Mouse (Mus musculus): Measurements from ENCODE around the gene Slc4a8.

Slc4a8 gene

DNA sequence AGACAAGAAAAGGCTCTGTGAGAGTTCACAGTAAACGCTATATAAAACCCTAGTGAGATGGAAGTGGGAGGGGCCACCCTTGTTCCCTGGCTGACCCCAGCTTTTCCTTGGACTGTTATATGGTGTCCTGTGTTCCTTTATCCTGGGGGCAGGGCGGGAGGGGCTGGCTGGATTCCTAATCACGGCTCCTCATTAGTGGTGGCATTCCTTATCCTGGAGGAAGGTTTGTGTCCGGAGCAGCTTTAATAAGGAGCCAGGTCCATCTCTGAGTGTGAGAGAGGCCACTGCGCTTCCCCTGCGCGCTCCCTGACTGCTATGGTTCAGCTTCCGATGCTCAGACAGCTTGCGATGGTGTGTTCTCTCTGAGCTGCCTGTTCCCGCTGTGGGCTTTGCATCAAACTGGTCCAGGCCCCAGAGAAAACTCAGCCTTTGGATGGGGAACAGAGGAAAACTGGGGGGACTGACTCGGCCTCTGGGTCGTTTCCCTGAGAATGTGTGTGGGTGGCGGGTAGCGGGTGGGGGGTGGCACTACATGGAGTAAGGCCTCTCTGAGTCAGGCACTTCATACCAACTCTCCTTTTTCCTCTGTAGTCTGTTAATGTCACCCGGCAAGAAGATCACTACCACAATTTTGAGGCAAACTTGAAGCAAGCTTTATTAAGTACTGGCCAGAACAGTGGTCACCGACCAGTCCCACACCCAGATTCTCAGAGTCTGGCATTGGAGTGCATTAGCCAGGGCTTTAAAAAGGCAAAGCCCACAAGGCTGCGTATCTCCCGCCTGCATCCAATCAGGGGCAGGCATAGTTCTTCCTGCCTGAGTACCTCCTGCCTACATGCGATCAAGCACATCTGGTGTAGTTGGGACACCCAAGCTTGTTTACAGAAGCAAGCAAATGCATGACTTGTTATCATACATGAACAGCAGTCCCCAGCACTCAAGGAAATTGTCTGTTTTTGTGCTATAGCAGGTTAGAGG, 13.9 kb downstream of the Slc4a8 start:
- no peak for DNase-seq (ENCODE audit: low read depth, low spot score)
- Histone ChIP-seq H3K27me3 (ENCODE audit: control insufficient read depth, insufficient read depth, low read length, poor library complexity, severe bottlenecking) (no peaks in the 10 kb centered on the region), H3K36me3 (ENCODE audit: control insufficient read depth, insufficient read depth, low read length, poor library complexity, severe bottlenecking) (no peaks in the 10 kb centered on the region)

DNA sequence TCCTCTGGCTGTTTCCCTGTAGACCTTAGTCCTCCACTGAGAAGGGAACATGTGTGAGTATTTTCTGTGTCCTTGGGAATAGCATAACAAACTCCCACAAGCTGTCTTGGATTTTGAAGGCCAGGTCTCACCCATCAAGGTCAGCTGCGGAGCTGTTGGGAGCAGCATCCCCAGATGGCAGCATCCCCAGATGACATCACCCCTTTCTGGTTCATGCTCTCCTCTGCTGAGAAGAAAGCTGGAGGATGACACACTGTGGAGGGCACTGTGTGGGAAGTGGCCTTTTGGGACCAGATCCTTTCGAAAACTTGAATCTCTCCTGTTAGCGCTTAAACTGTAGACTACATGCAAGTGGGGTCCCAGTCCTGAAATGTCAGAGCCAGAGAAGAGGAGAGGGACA, 14.9 kb downstream of the Slc4a8 start:
- H3K36me3 ChIP-seq (ENCODE audit: control insufficient read depth, insufficient read depth, low read length, poor library complexity, severe bottlenecking) = no peaks in the 10 kb centered on the region
- DNase-seq (ENCODE audit: low read depth, low spot score) = no peak
- no peaks in the 10 kb centered on the region for H3K27me3 ChIP-seq (ENCODE audit: control insufficient read depth, insufficient read depth, low read length, poor library complexity, severe bottlenecking)

DNA sequence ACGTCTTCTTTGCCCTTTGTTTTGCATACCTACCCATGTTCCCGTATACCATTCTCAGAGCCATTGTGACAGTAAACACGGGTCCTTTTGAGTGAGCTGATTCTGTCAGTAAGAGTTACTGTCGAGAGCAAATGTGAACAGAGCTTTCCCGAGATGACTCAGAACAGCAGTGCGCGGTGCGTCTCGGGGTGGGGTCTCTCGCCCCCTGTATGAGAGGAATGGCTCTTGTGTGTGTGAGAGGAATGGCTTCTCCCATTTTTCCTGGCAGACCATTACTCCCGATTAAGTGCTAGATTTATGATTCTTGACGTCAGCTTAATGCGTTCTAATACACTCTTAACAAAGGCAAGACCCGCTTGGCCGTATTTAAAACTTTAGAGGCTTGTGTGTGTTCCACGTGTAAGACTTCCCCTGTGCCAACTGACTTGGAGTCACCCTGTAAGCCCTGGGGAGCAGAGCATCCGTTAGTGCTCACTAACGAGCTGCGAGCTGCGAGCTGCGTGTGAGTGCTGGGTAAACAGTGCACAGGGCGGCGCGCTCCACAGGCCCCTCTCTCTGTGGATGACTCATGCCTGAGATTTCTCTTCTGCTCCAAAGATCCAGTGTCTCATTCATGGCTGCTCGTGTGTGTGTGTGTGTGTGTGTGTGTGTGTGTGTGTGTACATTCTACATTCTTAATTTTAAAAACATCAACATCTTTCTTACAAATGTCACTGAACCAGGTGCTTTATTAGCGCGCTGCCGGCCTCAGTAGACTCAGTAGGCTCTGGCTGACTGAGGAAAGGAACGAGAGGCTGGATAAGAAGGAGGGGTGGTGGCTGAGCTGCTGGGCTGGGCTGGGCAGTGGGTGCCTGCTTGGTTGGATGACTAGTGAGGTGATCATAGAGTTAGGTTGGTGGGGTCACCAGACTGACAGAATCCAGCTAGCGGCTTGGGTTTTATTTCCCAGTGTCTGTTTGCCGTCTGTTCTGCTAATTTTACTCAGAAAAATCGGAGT, 15.8 kb downstream of the Slc4a8 start:
- peak; percentile 30 for DNase-seq (ENCODE audit: low read depth, low spot score)
- H3K27me3 ChIP-seq (ENCODE audit: control insufficient read depth, insufficient read depth, low read length, poor library complexity, severe bottlenecking) = no peaks in the 10 kb centered on the region
- no peaks in the 10 kb centered on the region for H3K36me3 ChIP-seq (ENCODE audit: control insufficient read depth, insufficient read depth, low read length, poor library complexity, severe bottlenecking)

DNA sequence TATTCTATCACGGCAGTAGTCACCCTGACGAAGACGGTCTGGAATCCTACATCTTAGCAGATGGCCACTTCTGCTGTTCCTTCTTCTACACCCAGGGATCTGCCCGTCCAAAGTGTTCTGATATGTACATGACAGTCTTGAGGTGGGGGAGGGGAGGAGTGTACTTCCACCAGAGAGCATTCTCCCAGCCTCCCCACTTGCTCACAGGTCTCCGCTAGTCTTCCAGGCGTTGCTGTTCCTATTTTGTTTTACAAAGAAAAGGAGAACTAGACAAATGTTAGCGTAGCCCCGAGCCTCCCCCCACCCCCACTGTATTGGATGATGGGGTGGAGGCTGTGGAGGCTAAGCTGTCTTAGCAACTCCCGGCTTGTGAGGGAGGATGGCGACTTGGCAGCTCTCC, 18.3 kb downstream of the Slc4a8 start:
- Histone ChIP-seq H3K36me3 (ENCODE audit: control insufficient read depth, insufficient read depth, low read length, poor library complexity, severe bottlenecking) (no peaks in the 10 kb centered on the region), H3K27me3 (ENCODE audit: control insufficient read depth, insufficient read depth, low read length, poor library complexity, severe bottlenecking) (no peaks in the 10 kb centered on the region)
- no peak for DNase-seq (ENCODE audit: low read depth, low spot score)

DNA sequence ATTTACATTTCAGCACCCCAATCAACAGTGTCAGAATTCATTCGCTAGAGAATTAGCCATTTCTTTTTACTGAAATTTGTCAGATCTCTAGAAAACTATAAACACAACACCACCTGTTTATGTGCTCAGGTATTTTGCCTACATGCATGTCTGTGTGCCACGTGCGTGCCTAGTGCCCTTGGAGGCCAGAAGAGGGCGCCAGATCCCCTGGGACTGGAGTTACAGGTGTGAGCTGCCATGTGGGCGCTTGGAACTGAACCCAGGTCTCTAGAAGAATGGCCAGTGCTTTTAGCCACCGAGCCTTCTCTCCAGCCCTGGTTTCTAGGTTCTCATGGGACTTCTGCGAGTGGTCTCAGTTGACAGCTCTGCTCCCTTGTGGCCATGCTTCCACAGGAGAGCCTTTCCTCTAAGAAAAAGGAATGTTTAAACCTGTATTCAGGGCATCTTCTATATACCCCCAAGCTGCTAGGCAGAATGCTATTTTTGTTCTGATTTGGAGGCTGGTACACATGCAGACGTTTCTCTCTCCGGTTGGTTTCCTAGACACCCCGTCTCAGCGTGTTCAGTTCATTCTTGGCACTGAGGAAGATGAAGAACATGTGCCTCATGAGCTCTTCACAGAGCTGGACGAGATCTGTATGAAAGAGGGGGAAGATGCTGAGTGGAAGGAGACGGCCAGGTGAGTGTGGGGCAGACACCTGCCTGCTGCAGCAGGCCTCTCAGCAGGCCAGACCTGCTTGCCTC, 21.9 kb downstream of the Slc4a8 start:
- H3K36me3 ChIP-seq (ENCODE audit: control insufficient read depth, insufficient read depth, low read length, poor library complexity, severe bottlenecking) = no peaks in the 10 kb centered on the region
- no peak for DNase-seq (ENCODE audit: low read depth, low spot score)
- no peaks in the 10 kb centered on the region for H3K27me3 ChIP-seq (ENCODE audit: control insufficient read depth, insufficient read depth, low read length, poor library complexity, severe bottlenecking)

DNA sequence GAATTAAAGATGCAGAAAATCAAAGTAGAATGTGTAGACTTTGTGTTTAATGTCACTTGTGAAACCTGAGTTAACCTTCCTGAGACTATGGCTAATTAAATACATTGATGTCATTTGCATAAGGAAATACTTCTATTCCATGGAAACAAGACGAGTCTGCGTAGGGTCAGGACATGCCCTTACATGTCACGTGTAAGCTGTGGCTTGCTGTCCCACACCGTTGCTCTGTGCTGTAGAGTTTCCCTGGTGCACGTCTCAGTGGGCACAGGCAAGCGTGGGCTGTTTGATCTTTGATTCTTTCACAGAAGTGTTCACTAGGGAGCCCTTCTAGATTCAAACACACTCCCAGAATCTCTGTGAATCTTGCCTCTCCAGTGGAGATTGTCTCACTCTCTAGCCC, 28.7 kb downstream of the Slc4a8 start:
- H3K36me3 ChIP-seq (ENCODE audit: control insufficient read depth, insufficient read depth, low read length, poor library complexity, severe bottlenecking) = no peaks in the 10 kb centered on the region
- H3K27me3 ChIP-seq (ENCODE audit: control insufficient read depth, insufficient read depth, low read length, poor library complexity, severe bottlenecking) = no peaks in the 10 kb centered on the region; the same call in 1 of the 2 replicates
- DNase-seq (ENCODE audit: low read depth, low spot score) = no peak

DNA sequence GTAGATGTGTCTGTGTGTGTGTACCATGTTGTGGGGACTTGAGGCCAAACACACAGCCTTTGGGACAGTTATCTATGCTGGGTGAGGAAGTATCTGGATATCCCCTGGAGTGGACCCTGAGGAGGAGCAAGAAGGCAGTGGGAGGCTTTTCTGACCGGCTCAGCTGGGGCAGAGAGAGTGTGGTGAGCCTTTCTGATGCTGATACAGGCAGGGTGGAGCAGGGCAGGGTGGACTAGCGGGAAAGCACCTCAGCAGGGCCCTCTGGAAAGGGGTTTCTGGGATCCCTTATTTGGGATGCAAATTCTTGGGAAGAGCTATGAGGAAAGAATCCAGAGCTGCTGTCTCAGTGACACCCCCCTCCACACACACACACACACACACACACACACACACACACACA, 30.8 kb downstream of the Slc4a8 start:
- no peaks in the 10 kb centered on the region; the same call in 1 of the 2 replicates for H3K27me3 ChIP-seq (ENCODE audit: control insufficient read depth, insufficient read depth, low read length, poor library complexity, severe bottlenecking)
- no peak for DNase-seq (ENCODE audit: low read depth, low spot score)

DNA sequence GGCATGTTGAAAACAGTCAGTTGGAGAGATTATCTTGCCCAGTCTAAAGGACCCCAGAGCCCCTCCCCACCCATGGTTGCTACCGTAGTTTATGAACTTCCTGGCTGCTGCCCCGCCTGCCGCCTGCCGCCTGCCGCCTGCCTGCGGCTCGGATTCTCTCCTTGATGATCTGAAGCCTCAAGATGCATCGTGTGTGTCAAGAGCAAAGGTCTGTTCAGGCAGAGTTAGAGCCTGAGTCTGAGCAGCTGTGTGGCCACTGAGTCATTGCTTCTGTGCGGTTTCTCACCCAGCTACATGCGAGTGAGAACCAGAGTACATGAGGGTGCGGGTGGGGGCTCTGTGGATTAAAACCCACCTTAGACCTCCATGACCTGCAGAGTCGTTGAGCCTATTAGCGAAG, 39.4 kb downstream of the Slc4a8 start:
- no peak for DNase-seq (ENCODE audit: low read depth, low spot score)
- Histone ChIP-seq H3K36me3 (ENCODE audit: control insufficient read depth, insufficient read depth, low read length, poor library complexity, severe bottlenecking) (no peaks in the 10 kb centered on the region), H3K27me3 (ENCODE audit: control insufficient read depth, insufficient read depth, low read length, poor library complexity, severe bottlenecking) (no peaks in the 10 kb centered on the region)

More for the DNA sequence above, 30.8 kb downstream of the Slc4a8 start:
- no peaks in the 10 kb centered on the region for H3K36me3 ChIP-seq (ENCODE audit: control insufficient read depth, insufficient read depth, low read length, poor library complexity, severe bottlenecking)

DNA sequence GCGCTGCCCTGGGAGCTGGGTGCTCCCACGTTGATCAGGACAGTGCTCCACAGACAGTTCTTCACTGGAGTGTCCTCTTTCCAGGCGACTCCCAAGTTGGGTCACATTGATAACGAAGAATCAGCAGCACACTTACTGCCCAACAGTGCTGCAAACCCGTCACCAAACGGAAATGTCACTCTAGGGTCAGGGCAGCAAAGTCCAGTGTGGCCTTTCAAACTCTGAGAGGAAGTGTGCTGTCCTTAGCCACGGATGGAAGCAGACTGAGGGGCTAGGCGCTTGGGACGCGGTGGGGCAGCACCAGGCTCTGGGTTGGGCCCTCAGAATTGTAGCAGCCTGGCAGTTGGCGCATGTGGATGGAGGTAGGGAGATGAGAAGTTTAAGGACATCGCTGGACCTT, 46.5 kb downstream of the Slc4a8 start:
- no peaks in the 10 kb centered on the region for H3K27me3 ChIP-seq (ENCODE audit: control insufficient read depth, insufficient read depth, low read length, poor library complexity, severe bottlenecking)
- DNase-seq (ENCODE audit: low read depth, low spot score) = no peak
- H3K36me3 ChIP-seq (ENCODE audit: control insufficient read depth, insufficient read depth, low read length, poor library complexity, severe bottlenecking) = no peaks in the 10 kb centered on the region

DNA sequence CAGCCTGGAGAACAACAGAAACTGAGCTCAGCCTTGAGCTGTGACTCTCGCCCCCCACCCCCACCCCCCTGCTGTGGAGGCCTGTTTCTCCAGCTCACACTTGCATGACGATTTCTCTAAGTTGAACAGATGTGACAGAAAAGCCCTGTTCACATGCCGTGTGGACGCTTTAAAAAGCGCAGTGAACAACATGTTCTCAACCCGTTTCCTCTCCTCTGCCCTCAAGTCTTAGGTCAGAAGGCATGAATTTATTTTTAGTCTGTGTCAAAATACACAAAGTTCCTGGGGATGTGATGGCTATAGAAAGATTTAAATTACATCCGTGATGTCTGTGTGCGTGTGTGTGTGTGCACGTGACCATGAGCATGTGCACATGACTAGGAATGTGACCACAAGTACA, 46.9 kb downstream of the Slc4a8 start:
- no peaks in the 10 kb centered on the region for H3K36me3 ChIP-seq (ENCODE audit: control insufficient read depth, insufficient read depth, low read length, poor library complexity, severe bottlenecking)
- no peak for DNase-seq (ENCODE audit: low read depth, low spot score)
- H3K27me3 ChIP-seq (ENCODE audit: control insufficient read depth, insufficient read depth, low read length, poor library complexity, severe bottlenecking) = no peaks in the 10 kb centered on the region

DNA sequence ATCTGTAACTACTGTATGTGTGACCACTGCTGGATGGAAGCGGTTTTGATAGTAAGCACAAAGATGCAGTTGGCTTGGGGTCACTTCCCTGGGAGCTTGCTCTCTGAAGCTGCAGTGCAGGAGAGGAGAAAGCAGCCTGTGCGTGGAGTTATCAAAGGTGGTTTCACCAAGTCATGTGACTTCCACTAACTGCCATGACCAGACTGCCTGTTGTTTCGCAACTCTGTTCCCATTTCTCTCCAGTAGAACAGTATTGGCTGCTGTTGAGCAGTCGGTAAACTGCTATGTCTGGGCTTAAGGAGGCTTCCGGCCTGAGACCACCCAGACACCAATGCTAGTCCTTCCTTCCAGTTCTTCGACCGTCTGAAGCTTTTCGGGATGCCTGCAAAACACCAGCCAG, 48.7 kb downstream of the Slc4a8 start:
- DNase-seq (ENCODE audit: low read depth, low spot score) = no peak
- Histone ChIP-seq H3K36me3 (ENCODE audit: control insufficient read depth, insufficient read depth, low read length, poor library complexity, severe bottlenecking) (no peaks in the 10 kb centered on the region), H3K27me3 (ENCODE audit: control insufficient read depth, insufficient read depth, low read length, poor library complexity, severe bottlenecking) (no peaks in the 10 kb centered on the region)

DNA sequence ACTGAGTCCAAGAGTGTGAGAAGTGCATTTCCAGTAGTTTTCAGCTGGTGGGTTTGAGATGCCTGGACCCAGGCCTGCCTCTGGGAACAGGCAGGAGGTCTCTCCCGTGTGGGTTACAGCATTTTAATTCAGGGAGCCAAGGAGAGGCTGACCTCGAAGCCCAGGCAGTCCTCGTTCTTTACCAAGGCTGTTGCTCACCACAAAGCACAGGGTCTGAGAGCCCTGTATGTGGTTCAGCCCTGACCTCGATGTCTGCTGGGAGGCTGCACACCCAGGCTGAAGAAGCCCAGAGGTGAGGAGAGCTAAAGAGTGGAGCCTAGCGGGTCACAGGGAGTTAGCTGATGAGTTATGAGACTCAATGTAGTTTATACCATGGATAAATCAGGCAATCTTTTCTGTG, 52.0 kb downstream of the Slc4a8 start:
- no peak for DNase-seq (ENCODE audit: low read depth, low spot score)
- Histone ChIP-seq H3K36me3 (ENCODE audit: control insufficient read depth, insufficient read depth, low read length, poor library complexity, severe bottlenecking) (no peaks in the 10 kb centered on the region), H3K27me3 (ENCODE audit: control insufficient read depth, insufficient read depth, low read length, poor library complexity, severe bottlenecking) (no peaks in the 10 kb centered on the region)

DNA sequence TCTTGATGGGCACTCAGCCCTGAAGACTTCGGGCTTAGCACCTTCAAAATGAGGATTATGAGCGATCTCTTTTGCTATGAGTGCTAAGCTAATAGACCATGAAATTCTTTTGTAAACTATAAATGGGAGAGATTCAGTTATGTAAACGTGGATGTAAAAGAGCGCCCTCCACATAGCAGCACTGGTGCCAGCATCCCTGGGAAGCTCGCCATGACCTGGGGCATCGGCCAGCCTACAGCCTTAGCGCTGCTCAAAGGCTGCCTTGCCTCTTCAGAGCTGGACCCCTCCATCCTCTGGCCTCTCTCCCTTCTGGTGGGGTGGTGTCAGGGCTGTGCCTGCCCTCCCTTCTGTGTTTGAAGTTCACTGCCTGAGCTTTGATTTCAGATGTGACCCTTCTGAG, 52.5 kb downstream of the Slc4a8 start:
- no peak for DNase-seq (ENCODE audit: low read depth, low spot score)
- H3K36me3 ChIP-seq (ENCODE audit: control insufficient read depth, insufficient read depth, low read length, poor library complexity, severe bottlenecking) = no peaks in the 10 kb centered on the region

DNA sequence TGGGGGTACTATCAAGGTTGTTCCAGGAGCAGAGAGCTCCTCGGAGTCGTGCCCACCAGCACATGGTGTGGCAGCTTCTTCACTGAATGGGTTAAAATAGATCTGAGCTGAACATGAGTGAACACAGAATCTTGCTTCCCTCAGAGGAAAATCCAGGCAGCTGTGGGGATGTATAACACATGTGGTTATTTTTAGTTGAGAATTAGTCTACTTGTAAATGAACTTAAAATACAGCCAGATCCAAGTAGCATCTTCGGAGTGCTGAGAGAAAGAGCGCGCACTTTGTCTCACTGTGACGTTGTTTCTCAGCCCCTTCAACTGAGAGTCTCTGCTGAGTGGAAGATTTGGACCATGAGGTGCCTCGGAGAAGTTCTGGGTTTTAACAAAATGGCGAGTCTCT, 53.8 kb downstream of the Slc4a8 start:
- DNase-seq (ENCODE audit: low read depth, low spot score) = no peak
- no peaks in the 10 kb centered on the region for H3K27me3 ChIP-seq (ENCODE audit: control insufficient read depth, insufficient read depth, low read length, poor library complexity, severe bottlenecking)

More for the DNA sequence above, 52.5 kb downstream of the Slc4a8 start:
- no peaks in the 10 kb centered on the region for H3K27me3 ChIP-seq (ENCODE audit: control insufficient read depth, insufficient read depth, low read length, poor library complexity, severe bottlenecking)

More for the DNA sequence above, 53.8 kb downstream of the Slc4a8 start:
- H3K36me3 ChIP-seq (ENCODE audit: control insufficient read depth, insufficient read depth, low read length, poor library complexity, severe bottlenecking) = no peaks in the 10 kb centered on the region

Measured in splenic B cell, adult 2 months (primary cell).